Mouse (Mus musculus) lung, embryonic 16.5 days (tissue): Measurements from ENCODE around the gene Fam20a. TPM values are rescaled to one million over a fixed set of nuclear protein-coding genes. Genes with fewer than 3 reads are reported as not detected.

Experiments
- ATAC-seq: fragments of 200-750 bp; cut with Nextera tagmentation; 2 replicates; pipeline ENCODE4 v1.8.0; 2017; ENCODE audit warnings: low read depth, mild to moderate bottlenecking, moderate library complexity
- H3K27ac ChIP-seq: fragments of 300-500 bp; sonication (generic); 2 replicates; pipeline ENCODE4 v1.5.1; 2014; ENCODE audit warnings: mild to moderate bottlenecking, control low read depth, low read length
- H3K27me3 ChIP-seq: fragments of 300-500 bp; sonication (generic); 2 replicates; pipeline ENCODE4 v1.6.1; 2014; ENCODE audit warnings: low read depth, low read length, mixed read lengths; ENCODE audit not compliant: control insufficient read depth, insufficient read depth
- H3K36me3 ChIP-seq: fragments of 300-500 bp; sonication (generic); 2 replicates; pipeline ENCODE4 v1.6.1; 2014; ENCODE audit warnings: low read length; ENCODE audit not compliant: control insufficient read depth, insufficient read depth
- H3K4me1 ChIP-seq: fragments of 300-500 bp; sonication (generic); replicated peaks from 2 replicates; pipeline ENCODE4 v1.6.1; 2014; ENCODE audit warnings: low read length, mixed read lengths; ENCODE audit not compliant: control insufficient read depth, insufficient read depth
- H3K4me2 ChIP-seq: fragments of 300-500 bp; sonication (generic); 2 replicates; pipeline ENCODE4 v1.6.1; 2014; ENCODE audit warnings: low read depth, low read length, control low read depth
- H3K4me3 ChIP-seq: fragments of 300-500 bp; sonication (generic); 2 replicates; pipeline ENCODE4 v1.5.1; 2014; ENCODE audit warnings: mild to moderate bottlenecking, low read length, control low read depth
- H3K9ac ChIP-seq: fragments of 300-500 bp; sonication (generic); 2 replicates; pipeline ENCODE4 v1.6.1; 2014; ENCODE audit warnings: low read length, control low read depth
- H3K9me3 ChIP-seq: fragments of 300-500 bp; sonication (generic); 2 replicates; pipeline ENCODE4 v1.6.1; 2016; ENCODE audit warnings: low read length; ENCODE audit not compliant: control insufficient read depth
- WGBS: fragments of 180-500 bp; shearing (Covaris S2); extraction: QIAGEN DNeasy Blood & Tissue Kit; methylation state at CpG from one replicate; pipeline ENCODE4 v1.1.7; 2014; 5-methylcytosine and 5-hydroxymethylcytosine counted together
- polyA plus RNA-seq: library from polyadenylated mRNA; unstranded; fragments of >200 nt; fragmentation: Nextera tagmentation; extraction: Ambion mirVana; gene quantifications from 2 replicates; pipeline ENCODE4 v1.2.1, GENCODE M21; 2015

Fam20a gene
- polyA plus RNA-seq, 1 experiment from 2014 or later = 3.3 TPM

DNA sequence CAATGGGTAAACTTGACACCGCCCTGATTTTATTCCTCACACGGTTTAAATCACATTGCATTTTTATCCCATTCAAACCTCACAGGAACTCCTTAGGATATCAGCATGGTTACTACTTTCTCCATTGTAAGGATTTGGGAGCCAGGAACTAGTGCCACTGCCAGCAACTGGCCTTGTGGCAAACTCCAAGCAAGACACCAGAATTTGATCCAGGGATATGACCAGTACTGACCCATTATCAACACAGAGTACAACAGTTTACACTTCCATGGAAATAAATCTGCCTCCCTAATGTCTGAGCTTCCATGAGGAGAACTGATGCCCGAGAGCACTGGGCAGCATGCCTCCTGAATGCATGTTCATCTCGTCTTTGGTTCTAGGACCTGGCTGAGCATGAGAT, 15.5 kb downstream of the Fam20a start:
- H3K4me2 ChIP-seq = no peak overlapping the region
- ATAC-seq = no peak
- 71% methylated on average over 4 of the region's 4 CpGs for WGBS
- no peak overlapping the region for H3K4me3 ChIP-seq
- H3K9ac ChIP-seq = no peak overlapping the region
- no peaks in the 10 kb centered on the region for H3K36me3 ChIP-seq
- no peak overlapping the region for H3K27ac ChIP-seq
- H3K4me1 ChIP-seq = peaks cover 12% of the 10 kb centered on the region; the same call in 1 of the 2 replicates
- H3K9me3 ChIP-seq = no peaks in the 10 kb centered on the region
- no peaks in the 10 kb centered on the region for H3K27me3 ChIP-seq

DNA sequence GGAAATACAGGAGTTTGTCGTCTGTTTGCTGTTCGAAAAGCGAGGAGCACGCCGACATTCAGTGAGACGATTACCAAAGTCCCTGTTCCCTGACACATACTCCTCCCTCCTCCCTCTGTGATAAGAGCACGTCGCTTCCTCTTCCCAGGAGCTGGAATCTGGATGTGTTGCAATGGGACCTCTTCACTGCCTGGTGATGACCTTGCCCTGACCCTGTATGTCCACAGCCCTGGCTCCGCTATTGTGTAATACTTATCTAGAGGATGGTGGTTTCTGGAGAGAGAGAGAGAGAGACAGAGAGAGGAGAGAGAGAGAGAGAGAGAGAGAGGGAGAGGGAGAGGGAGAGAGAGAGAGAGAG, 16.0 kb downstream of the Fam20a start:
- H3K4me1 ChIP-seq = peaks cover 12% of the 10 kb centered on the region; the same call in 1 of the 2 replicates
- H3K9me3 ChIP-seq = no peaks in the 10 kb centered on the region
- peak; percentile 91 for ATAC-seq
- H3K9ac ChIP-seq = no peak overlapping the region
- no peak overlapping the region for H3K4me3 ChIP-seq
- no peak overlapping the region for H3K27ac ChIP-seq
- no peaks in the 10 kb centered on the region for H3K36me3 ChIP-seq
- 23% methylated on average over 9 of the region's 9 CpGs for WGBS
- peak overlapping the region; percentile 9; the same call in 1 of the 2 replicates for H3K4me2 ChIP-seq
- no peaks in the 10 kb centered on the region for H3K27me3 ChIP-seq

DNA sequence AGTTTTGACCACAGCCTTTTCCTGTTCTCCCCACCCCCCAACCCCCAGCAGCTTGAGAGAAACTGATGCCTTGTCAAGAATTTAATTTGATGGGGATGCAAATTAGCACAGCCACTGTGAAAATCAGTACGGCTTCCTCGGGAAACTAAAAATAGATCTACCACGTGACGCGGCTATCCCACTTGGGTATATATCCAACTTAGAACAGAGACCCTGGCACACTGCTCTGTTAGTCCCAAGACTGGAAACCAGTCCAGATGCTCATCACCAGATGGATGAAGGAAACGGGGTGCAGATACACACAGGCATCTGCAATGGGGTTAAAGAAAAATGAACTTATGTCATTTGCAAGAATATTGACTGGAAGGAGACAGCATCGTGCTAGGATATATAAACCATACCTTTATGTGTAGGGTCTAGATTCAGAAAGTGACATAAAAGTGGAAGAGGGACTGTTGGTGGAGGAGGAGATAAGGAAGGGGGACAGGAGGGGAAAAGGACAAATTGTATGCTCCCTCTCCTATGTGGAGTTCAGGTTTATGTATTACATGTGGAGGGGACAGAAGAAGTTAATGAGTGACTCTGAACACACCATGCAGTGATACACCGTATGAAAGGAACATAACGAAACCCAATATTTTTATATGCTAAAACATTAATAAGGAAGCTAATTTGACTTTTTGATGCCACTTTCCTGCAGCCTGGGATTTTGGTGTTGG, 16.6 kb downstream of the Fam20a start:
- H3K4me3 ChIP-seq = no peak overlapping the region
- no peaks in the 10 kb centered on the region for H3K36me3 ChIP-seq
- no peaks in the 10 kb centered on the region for H3K27me3 ChIP-seq
- H3K4me2 ChIP-seq = peak overlapping the region; percentile 9; the same call in 1 of the 2 replicates
- no peaks in the 10 kb centered on the region for H3K9me3 ChIP-seq
- ATAC-seq = 0 out of 2 replicates have a peak, but pooled peaks have one; percentile 48
- 61% methylated on average over 9 of the region's 9 CpGs for WGBS
- no peak overlapping the region for H3K9ac ChIP-seq
- H3K4me1 ChIP-seq = peaks cover 12% of the 10 kb centered on the region; the same call in 1 of the 2 replicates
- H3K27ac ChIP-seq = peak overlapping the region; percentile 12; the same call in 1 of the 2 replicates

DNA sequence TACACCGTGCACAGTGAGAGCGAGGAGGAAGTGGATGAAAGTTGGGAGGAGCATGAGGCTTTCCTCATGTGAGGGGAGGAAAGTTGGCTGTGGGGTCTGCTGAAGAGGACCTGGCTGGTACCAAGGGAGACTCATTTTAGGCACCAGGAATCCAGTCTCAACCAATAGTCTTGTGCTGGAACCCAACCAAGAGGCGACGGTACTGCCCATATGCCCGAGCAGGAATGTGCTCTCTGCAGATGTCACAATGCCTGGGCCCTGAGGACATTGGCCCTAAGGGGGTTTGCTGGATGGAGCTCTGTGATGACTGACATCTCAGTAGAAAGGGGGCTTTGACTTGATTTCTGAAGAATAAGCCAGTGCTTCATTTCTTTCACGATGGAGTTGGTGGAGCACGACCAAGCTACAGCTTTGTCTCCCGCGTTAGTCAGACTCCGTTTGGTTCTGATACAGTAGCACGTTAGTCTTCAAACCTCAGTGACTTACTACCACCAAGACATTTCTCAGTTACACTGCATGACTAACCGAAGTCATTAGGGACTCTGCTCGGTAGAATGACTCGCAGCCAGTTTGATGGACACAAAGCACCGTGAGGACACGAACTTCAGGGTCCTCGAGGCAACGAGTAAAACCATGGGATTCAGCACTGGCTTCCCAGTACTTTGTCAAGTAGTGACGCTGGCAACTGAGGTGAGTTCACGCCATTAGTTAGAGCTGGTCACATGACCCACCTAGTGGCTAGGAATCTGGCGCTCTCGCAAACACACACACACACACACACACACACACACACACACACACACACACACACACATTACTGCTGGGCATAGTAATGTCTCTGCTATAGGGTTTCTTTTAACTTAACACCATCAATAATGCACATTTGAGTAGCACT, 17.5 kb downstream of the Fam20a start:
- 93% methylated on average over 22 of the region's 22 CpGs for WGBS
- Histone ChIP-seq H3K9ac (no peak overlapping the region), H3K4me3 (no peak overlapping the region), H3K9me3 (no peaks in the 10 kb centered on the region), H3K27ac (no peak overlapping the region), H3K27me3 (no peaks in the 10 kb centered on the region), H3K4me1 (peaks cover 12% of the 10 kb centered on the region; the same call in 1 of the 2 replicates), H3K36me3 (no peaks in the 10 kb centered on the region), H3K4me2 (no peak overlapping the region)
- no peak for ATAC-seq

DNA sequence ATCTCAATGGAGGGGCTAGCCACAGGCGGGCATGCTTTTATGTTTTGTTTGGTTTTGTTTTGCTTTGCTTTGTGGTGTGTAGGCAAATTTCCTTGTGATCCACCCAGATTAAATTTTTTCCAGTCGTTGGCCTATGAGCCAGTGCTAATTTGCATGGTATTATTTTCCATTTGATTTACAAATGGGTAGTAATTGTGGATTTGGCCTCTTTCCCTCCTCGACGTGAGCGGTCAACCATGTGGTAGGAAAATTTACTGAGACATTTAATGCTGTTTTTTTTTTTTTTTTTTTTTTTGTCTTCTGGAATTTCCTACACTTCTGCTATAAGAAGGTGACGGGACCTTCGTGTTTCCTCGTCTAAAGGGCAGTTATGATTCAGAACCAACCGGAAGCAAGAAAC, 18.2 kb downstream of the Fam20a start:
- Histone ChIP-seq H3K4me1 (peaks cover 12% of the 10 kb centered on the region; the same call in 1 of the 2 replicates), H3K36me3 (no peaks in the 10 kb centered on the region), H3K9ac (no peak overlapping the region), H3K27me3 (no peaks in the 10 kb centered on the region), H3K4me3 (no peak overlapping the region), H3K4me2 (no peak overlapping the region), H3K27ac (no peak overlapping the region), H3K9me3 (no peaks in the 10 kb centered on the region)
- 86% methylated on average over 9 of the region's 9 CpGs for WGBS
- no peak for ATAC-seq

DNA sequence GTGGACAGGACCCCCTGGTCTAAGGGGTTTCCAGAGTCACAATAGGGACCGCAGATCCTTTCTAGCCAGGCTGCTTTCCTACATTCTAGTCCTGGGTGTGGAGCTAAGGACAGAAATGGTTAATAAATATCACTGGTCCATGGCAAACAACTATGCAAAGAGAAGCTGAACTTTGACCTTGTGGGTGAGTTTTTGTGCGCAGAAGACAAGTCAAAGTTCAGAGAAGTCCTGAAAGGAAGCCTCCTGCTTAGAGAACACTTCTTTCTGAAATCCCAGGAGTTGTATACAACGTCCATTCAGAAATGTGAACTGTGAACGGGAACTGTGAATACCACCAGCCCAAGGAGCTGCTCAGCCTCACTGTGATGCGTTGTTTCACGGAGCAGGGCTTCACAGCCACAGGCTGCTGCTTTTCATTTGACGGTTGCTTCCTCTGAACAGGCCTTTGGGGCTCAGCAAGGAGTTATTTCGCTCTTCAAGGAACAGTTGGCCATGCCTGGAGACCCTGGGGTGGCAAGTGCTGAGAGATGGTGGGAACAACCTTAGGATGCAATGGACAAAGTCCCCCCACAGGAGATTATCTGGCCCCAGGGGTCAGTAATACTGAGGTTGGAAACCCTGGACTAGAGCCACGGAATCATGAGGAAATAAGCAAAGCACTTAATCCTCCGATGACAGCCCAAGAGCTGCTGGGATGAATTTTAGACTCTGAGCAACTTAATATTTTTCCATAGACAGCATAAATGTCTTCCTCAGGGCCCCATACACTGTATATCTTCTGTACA, 19.9 kb downstream of the Fam20a start:
- Histone ChIP-seq H3K27ac (no peak overlapping the region), H3K4me2 (no peak overlapping the region), H3K4me1 (peaks cover 12% of the 10 kb centered on the region; the same call in 1 of the 2 replicates), H3K4me3 (no peak overlapping the region), H3K9me3 (no peaks in the 10 kb centered on the region), H3K27me3 (no peaks in the 10 kb centered on the region), H3K36me3 (no peaks in the 10 kb centered on the region), H3K9ac (no peak overlapping the region)
- WGBS = 45% methylated on average over 10 of the region's 10 CpGs
- no peak for ATAC-seq

DNA sequence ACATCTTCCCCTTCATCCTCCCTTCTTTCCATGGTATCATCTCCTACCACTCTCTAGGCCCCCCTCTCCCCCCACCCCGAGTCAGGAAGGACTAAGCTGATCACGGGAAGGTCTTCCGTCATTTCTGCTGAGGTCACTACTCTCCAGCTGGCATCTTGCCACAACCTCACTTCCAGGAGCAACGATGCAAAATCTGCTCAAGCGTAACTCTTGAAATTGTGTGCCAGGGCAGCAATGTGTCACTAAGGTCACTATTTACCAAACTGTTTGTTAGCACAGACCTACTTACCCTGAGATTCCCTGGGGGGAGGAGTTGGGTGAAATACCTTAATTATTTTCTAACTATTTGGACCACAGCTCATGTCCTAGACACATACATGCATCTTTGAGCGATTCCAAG, 21.3 kb downstream of the Fam20a start:
- Histone ChIP-seq H3K27ac (no peak overlapping the region), H3K9me3 (no peaks in the 10 kb centered on the region), H3K4me3 (no peak overlapping the region), H3K36me3 (no peaks in the 10 kb centered on the region), H3K4me2 (no peak overlapping the region), H3K27me3 (no peaks in the 10 kb centered on the region), H3K4me1 (peaks cover 6% of the 10 kb centered on the region; the same call in 1 of the 2 replicates), H3K9ac (no peak overlapping the region)
- ATAC-seq = no peak
- WGBS = 39% methylated on average over 6 of the region's 6 CpGs

DNA sequence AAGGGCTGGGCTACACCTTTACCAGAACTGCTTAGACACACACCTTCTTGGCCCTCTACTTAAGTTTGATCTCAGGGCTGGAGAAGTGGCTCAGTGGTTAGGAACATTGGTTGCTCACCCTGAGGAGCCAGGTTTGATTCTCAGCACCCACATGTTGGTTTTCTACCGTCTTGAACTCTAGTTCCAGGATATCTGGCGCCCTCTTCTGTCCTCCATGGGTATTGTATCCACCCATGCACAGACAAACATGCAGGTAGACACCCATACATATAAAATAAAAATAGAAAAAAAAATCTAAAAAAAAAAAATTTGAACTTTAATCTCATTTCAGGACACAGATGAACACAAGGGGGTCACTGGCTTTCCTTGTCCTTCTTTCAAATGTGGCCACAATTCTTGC, 22.3 kb downstream of the Fam20a start:
- ATAC-seq = no peak
- no peak overlapping the region for H3K4me2 ChIP-seq
- no peaks in the 10 kb centered on the region for H3K27me3 ChIP-seq
- WGBS = 62% methylated on average over 2 of the region's 2 CpGs
- H3K36me3 ChIP-seq = no peaks in the 10 kb centered on the region
- H3K9ac ChIP-seq = no peak overlapping the region
- no peaks in the 10 kb centered on the region for H3K9me3 ChIP-seq
- H3K27ac ChIP-seq = no peak overlapping the region
- no peak overlapping the region for H3K4me3 ChIP-seq
- 0 out of 2 replicates have a peak, but pooled peaks cover 2% of the 10 kb centered on the region for H3K4me1 ChIP-seq
